Mouse (Mus musculus): Measurements from ENCODE around the gene Tcte2.

Gene Tcte2

DNA sequence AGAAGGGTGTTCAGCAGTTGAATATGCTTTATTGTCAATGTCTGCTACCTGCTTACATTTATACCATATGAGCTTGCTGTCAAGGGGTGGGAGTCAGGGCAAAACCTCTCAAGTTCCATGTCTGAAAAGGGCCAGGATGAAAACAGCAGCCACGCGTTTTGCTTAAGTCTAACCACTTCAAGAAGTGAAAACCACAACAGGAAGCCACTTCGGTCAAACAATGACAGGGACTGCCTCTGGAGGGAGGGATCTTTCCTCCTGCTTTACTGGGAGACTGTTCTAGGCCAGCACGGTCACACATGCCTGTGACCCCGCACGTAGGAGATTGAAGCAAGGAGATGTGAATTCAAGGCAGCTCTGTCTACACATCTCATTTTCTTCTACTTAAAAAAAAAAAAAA is 15.3 kb downstream of the Tcte2 start:
- peak in 1 of 2 experiments; percentile 12 for DNase-seq (ENCODE audit: low spot score in 2 of 2)

DNA sequence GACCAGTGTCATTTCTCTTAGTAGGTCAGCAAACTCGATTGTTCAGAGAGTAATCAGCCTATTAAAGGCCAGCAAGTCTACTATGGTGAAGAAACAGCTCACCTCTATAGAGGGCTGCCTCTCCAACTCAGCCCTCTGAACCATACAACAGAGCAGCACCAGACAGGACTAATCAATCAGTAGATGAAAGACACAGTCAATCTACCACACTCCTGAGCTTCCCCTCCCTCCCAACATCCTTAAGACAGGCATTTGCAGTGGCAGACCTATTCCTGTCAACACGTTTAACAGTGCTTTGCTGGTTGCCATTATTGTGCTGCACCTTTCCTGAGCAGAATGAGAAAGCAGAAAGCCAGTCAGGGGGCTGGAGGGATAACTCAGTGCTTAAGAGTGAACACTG is 16.3 kb downstream of the Tcte2 start:
- DNase-seq (ENCODE audit: low spot score in 2 of 2), result peak in 1 of 2 experiments; percentile 15

DNA sequence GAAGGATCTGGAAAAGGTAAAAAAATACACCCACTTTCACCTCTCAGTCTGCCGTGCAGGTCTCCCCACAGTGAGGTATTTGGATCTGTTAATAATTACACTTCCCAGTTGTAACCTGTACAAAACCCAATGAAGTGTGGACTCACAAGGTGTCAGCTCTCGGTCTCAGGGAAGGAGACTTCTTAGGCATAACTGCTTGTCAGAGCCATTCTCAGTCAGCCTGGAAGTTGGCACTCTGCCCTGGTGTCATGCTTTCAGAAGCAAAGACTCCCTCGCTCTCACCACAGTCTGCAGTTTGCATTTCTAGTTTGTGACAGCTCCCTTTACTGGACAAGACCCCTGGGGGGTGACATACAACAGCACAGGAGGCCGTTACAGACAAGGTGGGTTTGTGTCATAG is 16.8 kb downstream of the Tcte2 start:
- DNase-seq (ENCODE audit: low spot score in 2 of 2), result peak in 1 of 2 experiments; percentile 43

DNA sequence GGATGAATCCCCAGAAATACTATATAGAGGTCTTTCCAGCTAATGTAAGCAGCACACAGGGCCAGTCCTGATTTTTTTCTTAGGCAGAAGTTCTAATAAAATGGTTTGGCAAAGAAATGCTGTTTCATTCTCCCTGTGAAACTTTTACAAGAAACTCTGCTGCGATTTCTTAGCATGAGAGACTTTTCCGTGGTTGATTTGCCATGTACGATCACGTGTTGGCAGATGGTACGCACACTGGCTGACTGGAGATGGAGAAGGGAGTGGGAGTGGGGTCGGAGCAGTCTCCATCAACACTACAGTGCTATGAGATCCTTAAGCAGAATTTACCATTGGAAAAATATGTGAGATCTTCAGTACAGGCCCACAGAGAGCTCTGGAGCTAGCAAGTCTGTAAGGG is 17.4 kb downstream of the Tcte2 start:
- DNase-seq (ENCODE audit: low spot score in 2 of 2), result peak in 1 of 2 experiments; percentile 16

DNA sequence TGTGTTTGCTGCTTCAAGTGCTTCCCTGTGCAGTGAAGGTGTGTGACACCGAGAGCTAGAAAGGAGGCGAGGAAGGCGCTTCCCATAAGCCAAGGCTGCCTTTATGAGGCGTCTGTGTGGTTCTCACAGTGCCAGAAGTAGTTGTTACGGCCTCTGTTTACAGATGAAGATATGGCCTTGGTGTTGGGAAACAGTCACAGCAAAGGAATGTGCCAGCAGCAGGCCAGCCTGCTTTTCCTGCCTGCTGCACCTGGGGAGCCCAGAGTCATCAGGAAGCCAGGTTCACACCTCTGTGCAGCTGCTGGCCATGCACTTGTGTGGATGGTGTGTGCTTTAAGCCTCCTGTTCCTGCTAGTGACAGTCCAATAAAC is 17.9 kb downstream of the Tcte2 start:
- DNase-seq (ENCODE audit: low spot score in 2 of 2), result peak in 1 of 2 experiments; percentile 17

DNA sequence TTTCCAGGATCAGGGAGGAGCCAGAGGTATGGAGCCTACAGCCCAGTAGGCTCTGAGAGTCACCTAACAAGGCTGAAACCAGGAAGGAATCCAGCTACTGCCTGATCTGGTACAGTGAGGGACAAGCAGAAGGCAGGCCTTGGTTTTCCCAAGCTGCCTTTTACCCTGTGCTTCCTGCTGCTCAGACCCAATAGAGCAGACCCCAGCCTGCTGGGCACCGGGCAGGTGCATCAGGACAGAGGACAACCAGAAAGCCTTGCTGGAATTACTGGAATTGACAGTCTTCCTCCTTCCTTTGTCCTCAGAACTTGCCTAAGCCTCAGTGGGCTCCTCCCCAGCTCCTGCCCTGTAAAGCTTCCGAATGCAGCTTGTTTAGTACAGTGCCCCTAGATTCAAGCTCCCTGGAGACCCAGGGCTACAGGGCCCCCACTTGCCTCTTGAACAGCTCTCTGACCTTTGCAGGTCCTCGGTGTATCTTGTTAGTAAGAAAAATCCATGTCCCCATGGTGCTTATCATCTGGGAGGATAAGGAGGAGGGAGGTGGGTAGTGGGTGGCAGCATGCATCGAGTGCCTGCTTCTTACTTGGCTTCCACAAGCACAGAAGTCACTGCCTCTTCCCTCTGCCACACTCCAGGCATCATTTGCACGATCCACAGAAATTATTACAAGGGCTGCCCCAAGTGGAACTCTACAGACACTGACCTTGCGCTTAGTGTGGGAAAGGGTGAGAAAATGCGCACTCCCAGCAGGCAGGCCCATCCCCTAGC is 18.5 kb downstream of the Tcte2 start:
- peak in 1 of 2 experiments; percentile 18 for DNase-seq (ENCODE audit: low spot score in 2 of 2)

DNA sequence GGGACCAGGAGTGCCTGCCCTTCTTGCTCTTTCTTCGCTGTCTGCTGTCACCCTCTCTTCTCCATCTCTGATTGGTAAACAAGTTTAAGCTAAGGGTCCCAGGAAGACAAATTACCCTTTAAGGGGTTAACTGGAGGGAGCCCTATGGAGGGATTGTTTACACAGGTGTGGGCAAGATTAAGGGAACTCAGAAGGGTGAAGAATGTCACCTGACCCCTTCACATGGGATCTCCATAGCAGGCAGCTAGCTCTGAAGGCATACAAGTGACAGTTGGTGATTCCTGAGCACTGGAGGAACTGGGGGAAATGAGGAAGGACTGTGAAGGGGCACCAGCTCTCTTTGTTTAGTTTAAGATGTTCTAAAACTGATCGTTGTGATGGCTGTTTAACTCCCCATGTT is 19.3 kb downstream of the Tcte2 start:
- peak in 1 of 2 experiments; percentile 9 for DNase-seq (ENCODE audit: low spot score in 2 of 2)

DNA sequence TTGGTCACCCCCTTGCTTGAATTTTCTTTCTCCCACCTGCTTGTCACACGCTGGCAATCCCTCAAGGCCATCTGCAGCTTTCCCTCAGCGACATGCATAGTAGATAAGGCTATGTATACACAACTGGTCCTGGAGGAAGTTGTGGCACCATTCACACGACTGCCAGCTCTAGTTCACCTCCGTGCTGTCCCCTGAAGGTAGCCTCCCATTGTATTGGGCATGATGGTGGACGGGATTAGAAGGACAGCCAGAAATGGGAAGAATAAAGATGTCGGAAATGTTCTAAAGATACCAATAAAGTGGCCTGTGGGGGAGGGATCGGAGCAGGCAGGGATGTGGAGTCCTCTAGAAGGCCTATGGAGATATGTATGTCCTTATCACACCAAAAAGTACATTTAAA is 20.0 kb downstream of the Tcte2 start:
- no peak for DNase-seq (ENCODE audit: low spot score in 2 of 2)

DNA sequence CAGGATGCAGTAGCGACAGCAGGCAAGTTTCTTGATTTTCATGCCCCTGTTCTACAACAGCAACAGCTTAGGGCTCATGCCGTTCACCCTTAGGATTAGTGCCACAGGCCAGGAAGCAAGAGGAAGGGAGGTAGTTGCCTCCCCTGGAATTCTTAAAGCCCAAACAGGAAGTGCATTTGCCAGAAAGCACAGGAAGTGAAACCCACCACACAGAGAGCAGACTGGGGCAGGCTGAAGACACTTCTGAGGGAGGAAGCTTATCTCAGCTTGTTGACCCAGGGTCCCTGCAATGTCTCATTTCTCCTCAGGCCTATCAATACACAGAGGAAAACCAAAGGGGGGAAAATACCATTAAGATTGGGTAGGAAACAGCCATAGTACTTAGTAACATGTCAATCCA is 20.8 kb downstream of the Tcte2 start:
- DNase-seq (ENCODE audit: low spot score in 2 of 2), result no peak

DNA sequence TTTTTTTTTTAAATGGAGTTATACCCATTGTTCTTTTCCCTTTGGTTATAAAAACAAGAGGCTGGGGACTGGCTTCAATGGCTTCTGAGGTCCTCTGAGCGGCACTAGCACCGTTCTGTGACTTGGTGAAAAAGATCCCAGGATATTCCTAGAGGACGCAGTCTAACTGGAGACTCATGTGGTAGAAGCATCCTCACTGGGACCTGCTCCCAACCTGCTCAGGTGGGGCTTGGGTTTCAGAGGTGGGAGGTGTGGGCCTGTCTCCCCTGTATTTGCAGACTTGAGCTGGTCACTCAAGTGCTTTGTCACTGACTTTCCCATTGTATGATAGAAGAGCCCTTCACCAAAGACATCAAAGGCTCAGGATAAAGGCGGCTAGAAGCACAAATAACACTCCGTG is 21.6 kb downstream of the Tcte2 start:
- no peak for DNase-seq (ENCODE audit: low spot score in 2 of 2)

DNA sequence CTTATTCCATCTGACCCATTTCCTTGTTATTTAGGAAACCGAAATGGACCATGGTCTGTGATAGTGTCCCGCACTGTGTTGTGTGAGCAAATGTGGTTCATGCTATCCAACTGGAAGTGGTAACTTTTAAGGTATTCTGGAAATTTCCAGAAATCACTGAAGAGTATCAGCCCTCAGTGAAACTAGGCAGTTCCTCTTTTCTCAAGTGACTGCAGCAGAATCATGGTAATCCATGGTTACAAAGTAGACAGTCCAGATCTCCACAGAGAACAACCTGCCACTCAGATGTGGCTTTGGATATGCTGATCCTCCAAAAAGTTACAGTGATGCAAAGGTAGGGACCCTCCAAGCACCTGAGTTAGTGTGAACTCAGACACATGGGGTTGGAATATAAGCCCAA is 22.7 kb downstream of the Tcte2 start:
- DNase-seq (ENCODE audit: low spot score in 2 of 2), result no peak

DNA sequence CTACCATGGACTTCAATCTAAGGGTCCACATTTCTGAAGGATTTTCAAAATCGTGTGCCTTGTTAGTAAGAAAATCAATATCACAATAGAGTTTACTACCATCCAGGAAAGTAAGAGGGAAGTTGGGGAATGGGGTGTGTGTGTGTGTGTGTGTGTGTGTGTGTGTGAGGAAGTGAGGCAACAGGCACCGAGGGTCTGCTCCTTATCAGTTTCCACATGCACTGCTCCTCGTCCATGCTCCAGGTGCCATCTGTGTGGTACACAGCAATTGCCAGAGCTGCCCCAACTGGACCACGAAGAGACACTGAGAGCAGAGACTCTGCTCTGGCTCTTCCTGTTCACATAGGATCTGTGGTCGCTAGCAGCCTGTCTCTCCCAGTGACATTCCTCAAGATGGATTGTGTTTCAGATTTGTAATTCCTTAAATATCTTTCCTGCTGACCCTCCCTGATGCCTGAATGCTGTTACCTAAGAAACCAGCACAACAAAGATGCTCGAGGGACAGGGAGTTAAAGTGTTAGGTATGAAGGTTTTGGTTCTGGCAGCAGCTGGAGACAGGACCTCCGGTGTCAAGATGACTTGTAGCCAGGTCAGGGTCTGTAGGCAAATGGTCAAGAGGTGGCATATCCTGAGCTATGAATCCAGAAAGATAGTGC is 23.4 kb downstream of the Tcte2 start:
- DNase-seq (ENCODE audit: low spot score in 2 of 2), result no peak

DNA sequence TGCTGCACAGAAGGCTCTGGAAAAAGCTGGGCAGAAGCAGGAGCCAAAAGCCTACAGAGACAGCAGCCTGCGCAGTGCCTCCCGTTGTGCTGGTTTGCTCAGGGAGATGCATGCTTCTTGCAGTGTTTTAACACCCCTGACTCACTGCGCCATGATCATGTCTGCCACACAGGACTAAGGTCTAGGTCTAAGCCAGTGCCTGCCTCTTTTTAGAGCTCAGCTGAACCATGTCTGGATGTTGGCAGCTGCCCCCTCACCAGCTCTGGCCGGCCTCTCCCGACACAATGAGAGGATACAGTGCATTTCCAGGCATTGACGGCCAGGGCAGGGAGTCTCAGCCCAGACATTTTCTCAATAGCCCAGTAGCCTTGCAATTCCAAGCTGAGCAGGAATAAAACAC is 24.3 kb downstream of the Tcte2 start:
- DNase-seq (ENCODE audit: low spot score in 2 of 2), result no peak

DNA sequence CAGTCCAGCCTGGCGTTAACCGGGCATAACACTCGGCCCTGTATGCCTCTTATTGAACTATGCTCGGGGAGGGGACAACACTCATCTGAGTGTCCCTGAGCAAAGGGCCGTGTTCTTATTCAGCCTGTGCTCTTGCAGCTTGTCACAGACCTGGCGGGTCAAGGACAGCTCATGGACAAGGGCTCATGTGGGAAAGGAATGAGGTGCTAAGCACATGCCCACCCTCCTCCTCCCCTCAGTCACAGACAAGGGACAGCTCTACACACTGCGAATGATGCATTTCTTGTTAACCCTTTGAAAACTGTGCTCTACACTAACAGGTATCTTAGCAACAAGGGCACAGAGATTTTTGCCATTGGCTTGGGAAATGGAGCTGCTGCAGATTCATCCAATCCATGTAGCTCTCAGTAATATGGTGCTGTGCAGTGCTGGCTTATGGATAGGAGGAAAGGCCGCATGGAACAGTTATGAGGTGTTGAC is 25.8 kb downstream of the Tcte2 start:
- DNase-seq (ENCODE audit: low spot score in 2 of 2), result peak in 1 of 2 experiments; percentile 39

DNA sequence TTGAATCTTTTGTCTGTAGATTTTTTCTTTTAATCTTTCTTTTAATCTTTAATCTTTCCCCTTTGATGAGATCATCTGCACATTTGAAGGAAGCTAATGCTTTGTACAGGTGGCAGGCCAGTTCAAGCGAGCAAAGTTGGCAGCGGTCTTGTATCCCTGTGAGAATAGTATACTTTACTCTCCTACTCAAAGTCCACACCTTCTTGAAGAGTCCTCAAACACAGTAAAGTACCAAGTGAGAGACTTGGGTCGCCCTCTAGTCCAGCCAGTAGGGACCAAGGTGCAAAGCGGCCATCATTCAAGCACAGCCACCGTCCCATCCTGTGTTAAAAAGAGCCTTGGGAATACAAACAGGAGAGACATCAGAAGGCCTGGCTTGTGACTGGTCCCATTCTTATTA is 26.6 kb downstream of the Tcte2 start:
- DNase-seq (ENCODE audit: low spot score in 2 of 2), result no peak

DNA sequence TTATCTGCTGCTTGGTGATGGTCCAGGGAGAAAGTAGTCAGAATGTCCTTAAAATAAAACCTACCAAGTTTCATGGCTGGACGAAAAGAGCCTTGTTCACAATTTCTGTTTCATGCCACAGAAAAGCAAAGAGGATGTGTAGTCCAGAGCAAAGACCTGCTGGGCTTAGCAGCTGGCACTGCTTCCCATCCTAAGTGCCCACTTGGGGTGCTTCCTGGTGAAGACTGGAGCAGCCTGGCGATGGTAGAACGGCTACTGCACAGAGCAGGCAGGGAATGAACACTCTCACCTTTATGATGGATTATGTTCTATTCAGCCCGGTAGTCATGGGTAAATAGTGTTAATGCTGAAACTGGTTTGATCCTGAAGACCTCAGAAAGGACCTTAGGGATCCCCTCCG is 27.7 kb downstream of the Tcte2 start:
- DNase-seq (ENCODE audit: low spot score in 2 of 2), result no peak

DNA sequence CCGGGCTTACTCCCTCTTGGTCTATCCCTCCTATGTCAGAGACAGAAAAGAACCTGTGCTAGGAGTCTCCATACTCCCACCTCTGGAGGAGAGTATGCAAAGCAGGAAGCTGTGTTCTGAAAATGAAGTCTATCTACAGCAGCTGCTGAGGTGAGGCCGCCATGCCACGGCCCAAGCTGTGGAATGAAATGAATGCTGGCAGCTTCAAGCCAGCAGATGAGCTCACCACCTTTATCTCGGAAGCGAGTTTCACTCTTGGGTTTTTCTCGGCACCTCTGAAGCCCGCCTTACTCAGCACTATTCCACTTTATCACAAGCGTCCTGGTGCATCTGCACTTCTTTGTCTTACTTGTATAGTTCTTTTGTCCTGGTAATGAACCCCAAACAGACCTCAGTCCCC is 28.9 kb downstream of the Tcte2 start:
- no peak for DNase-seq (ENCODE audit: low spot score in 2 of 2)

DNA sequence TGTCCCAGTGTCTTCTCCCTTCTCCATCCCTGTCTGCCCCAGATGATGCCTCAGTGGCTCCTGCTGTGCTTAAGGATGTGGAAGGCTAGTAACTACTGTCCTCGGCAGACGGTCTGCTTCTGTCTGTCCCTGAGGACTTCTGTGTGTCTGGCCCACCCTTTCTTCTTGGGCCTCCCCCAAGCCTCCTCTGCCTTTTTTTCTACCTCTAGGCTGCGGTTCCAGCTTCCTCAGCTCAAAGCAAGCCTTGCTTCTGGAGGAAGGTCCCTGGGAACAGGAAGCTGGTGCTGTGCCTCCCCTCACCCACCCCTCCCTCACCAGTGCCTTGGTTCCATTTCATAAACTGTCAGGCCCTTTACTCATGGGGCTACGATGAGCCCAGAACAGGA is 29.9 kb downstream of the Tcte2 start:
- no peak for DNase-seq (ENCODE audit: low spot score in 2 of 2)

DNA sequence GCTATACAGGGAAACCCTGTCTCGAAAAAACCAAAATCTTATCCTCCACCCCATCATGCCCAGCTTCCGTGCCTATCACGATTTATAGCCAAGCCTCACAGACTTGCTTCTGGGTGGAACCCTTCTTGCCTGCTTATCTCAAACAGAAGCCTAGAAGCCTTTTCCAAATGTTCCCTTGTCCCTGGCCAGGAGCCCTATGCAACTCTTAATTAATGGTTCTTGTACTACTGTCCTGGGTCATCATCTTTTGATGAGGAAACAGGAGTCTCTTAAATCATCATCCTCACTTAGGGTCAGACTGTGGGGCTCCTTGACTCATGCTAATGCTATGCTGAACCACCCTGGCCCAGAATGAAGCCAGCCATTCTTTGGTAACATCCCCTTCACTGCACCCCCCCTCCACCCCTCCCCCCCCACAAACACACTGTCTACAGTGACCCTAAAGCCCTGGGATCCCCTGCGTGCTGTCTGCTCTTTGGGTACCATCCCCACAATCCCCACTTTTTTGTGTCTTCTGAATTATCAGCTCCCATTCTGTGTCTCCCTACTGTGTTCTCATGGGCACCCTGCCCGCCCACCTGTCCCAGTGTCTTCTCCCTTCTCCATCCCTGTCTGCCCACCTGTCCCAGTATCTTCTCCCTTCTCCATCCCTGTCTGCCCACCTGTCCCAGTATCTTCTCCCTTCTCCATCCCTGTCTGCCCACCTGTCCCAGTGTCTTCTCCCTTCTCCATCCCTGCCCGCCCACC is 30.5 kb downstream of the Tcte2 start:
- DNase-seq (ENCODE audit: low spot score in 2 of 2), result no peak

DNA sequence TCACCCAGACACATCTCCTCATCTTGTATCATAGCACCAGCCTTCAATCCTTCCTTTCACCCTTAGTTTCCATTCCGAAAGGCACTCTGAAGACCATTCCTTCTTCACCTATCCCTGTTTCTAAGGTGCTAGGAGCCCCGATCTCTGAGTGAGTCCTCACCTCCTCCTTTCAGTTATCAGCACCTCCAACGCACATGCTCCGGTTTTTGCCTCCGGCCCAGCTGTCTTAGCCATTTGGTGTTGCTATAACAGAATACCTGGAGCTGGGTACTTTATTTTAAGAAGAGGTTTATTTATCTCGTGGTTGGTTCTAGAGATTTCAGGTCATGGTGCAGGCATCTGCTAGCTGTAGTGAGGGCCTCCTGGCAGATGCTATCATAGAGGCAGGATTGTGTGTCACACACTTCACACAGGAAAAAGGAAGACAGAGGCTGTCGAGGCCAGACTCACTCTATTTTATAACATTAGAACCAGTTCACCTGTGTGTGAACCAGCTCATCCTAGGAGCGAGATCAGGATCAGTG is 34.7 kb downstream of the Tcte2 start:
- peak in 1 of 2 experiments; percentile 20 for DNase-seq (ENCODE audit: low spot score in 2 of 2)

DNA sequence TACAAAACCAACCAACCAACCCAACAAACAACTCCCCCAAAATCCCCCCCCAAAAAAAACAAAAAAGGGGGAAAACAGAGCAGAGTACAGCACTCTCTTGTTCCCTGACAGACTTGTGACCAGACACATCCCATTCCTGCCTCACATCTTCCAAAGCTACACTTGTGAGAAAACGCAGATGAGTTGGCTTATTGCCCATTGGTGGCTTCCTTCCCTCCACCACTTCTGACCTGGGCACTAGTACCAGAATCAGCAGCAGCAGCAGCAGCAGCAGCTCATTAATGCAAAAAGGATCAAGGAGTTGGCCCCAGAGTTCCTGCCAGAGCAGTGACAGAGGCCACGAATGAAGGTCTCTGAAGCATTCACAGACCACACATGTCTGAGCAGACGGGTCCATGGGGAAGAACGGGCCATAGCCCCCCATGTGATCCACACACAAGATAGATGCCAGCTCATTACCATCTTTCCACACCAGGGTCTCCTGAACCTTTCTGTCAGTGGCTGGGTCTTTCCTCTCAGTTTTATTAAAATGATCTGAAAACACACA is 36.5 kb downstream of the Tcte2 start:
- no peak for DNase-seq (ENCODE audit: low spot score in 2 of 2)

DNA sequence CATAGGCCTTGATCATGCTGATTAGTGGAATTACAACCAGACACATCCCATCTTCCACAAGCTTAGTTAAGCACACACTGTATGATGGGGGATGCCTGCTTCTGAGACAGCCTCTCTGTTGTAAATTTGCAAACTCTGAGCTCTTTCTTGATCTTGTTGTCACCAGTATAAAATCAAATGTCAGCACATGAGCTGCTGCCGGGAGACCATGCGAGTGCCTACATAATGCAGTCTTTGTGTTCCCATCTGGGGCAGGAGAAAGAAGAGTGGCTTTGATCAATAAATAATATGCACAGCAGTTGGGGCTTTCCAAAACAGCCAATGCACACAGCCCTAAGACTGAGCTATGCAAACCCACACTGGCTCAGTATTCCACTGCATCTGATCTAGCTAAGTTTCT is 39.2 kb downstream of the Tcte2 start:
- DNase-seq (ENCODE audit: low spot score in 2 of 2), result no peak

Measured in right cerebral cortex, postnatal 10 days (tissue).